Mouse (Mus musculus) midbrain, embryonic 13.5 days (tissue): ENCODE data around the gene Mpv17l. TPM values are rescaled to one million over a fixed set of nuclear protein-coding genes. Genes with fewer than 3 reads are reported as not detected.
"Not testable (repeated sequence)": the region's sequence is repeated elsewhere in the genome, so short reads cannot be mapped to it uniquely, and the experiment has no call there.

ENCODE experiments used
- ATAC-seq: fragments of 200-750 bp; cut with Nextera tagmentation; 2 replicates; pipeline ENCODE4 v1.8.0; 2017; ENCODE audit warnings: mild to moderate bottlenecking, moderate TSS enrichment, moderate library complexity
- H3K27ac ChIP-seq: fragments of 300-500 bp; sonication (generic); 2 replicates; pipeline ENCODE4 v1.5.1; 2015; ENCODE audit warnings: inconsistent platforms, mild to moderate bottlenecking, moderate library complexity
- H3K27me3 ChIP-seq: fragments of 300-500 bp; sonication (generic); 2 replicates; pipeline ENCODE4 v1.6.1; 2015; ENCODE audit warnings: mild to moderate bottlenecking, inconsistent platforms
- H3K36me3 ChIP-seq: fragments of 300-500 bp; sonication (generic); 2 replicates; pipeline ENCODE4 v1.6.1; 2015; ENCODE audit warnings: mild to moderate bottlenecking, inconsistent platforms
- H3K4me1 ChIP-seq: fragments of 300-500 bp; sonication (generic); replicated peaks from 2 replicates; pipeline ENCODE4 v1.6.1; 2015; ENCODE audit warnings: inconsistent platforms
- H3K4me2 ChIP-seq: fragments of 300-500 bp; sonication (generic); replicated peaks from 2 replicates; pipeline ENCODE4 v1.6.1; 2015; ENCODE audit warnings: moderate library complexity, mild to moderate bottlenecking, inconsistent platforms
- H3K4me3 ChIP-seq: fragments of 300-500 bp; sonication (generic); replicated peaks from 2 replicates; pipeline ENCODE4 v1.5.1; 2015; ENCODE audit warnings: mild to moderate bottlenecking, inconsistent platforms
- H3K9ac ChIP-seq: fragments of 300-500 bp; sonication (generic); replicated peaks from 2 replicates; pipeline ENCODE4 v1.6.1; 2015; ENCODE audit warnings: mild to moderate bottlenecking, inconsistent platforms
- H3K9me3 ChIP-seq: fragments of 300-500 bp; sonication (generic); 2 replicates; pipeline ENCODE4 v1.6.1; 2016; ENCODE audit warnings: mild to moderate bottlenecking, inconsistent platforms
- WGBS: fragments of 180-500 bp; shearing (Covaris S2); methylation state at CpG from one replicate; pipeline ENCODE4 v1.1.7; 2015; 5-methylcytosine and 5-hydroxymethylcytosine counted together
- polyA plus RNA-seq: library from polyadenylated mRNA; unstranded; fragments of >200 nt; fragmentation: Nextera tagmentation; extraction: Ambion mirVana; gene quantifications from 2 replicates; pipeline ENCODE4 v1.2.1, GENCODE M21; 2015

Mpv17l gene
- polyA plus RNA-seq, 1 experiment from 2014 or later: 9.3 TPM

GRCm38 (mm10) chr16:13896357-13896756, 6.6 kb upstream of the Mpv17l start:
- H3K4me2 ChIP-seq: no peak overlapping the region
- peaks cover 2% of the 10 kb centered on the region for H3K4me1 ChIP-seq
- H3K4me3 ChIP-seq: no peak overlapping the region
- H3K36me3 ChIP-seq: no peaks in the 10 kb centered on the region
- H3K9me3 ChIP-seq: no peaks in the 10 kb centered on the region
- ATAC-seq: no peak
- H3K27ac ChIP-seq: no peak overlapping the region
- H3K27me3 ChIP-seq: no peaks in the 10 kb centered on the region
- H3K9ac ChIP-seq: no peak overlapping the region
- 88% methylated on average over 3 of the region's 3 CpGs for WGBS

GRCm38 (mm10) chr16:13898981-13899380, 4.0 kb upstream of the Mpv17l start:
- ATAC-seq: no peak
- WGBS: 86% methylated on average over 2 of the region's 2 CpGs

GRCm38 (mm10) chr16:13902397-13902831, 547 bp upstream of the Mpv17l start:
- H3K9me3 ChIP-seq: no peaks in the 10 kb centered on the region
- H3K4me2 ChIP-seq: peak overlapping the region; percentile 73
- H3K9ac ChIP-seq: peak overlapping the region; percentile 90
- peaks cover 13% of the 10 kb centered on the region for H3K4me1 ChIP-seq
- H3K4me3 ChIP-seq: peak overlapping the region; percentile 92
- H3K27me3 ChIP-seq: no peaks in the 10 kb centered on the region
- under 1% methylated on average over 30 of the region's 30 CpGs for WGBS
- H3K36me3 ChIP-seq: no peaks in the 10 kb centered on the region
- peak overlapping the region; percentile 91 for H3K27ac ChIP-seq
- no peak for ATAC-seq

More at GRCm38 (mm10) chr16:13898981-13899380, 4.0 kb upstream of the Mpv17l start:
- no peaks in the 10 kb centered on the region for H3K9me3 ChIP-seq
- no peak overlapping the region for H3K4me3 ChIP-seq
- no peaks in the 10 kb centered on the region for H3K27me3 ChIP-seq
- H3K9ac ChIP-seq: no peak overlapping the region
- H3K36me3 ChIP-seq: no peaks in the 10 kb centered on the region
- H3K4me1 ChIP-seq: peaks cover 13% of the 10 kb centered on the region
- no peak overlapping the region for H3K4me2 ChIP-seq
- H3K27ac ChIP-seq: no peak overlapping the region

DNA sequence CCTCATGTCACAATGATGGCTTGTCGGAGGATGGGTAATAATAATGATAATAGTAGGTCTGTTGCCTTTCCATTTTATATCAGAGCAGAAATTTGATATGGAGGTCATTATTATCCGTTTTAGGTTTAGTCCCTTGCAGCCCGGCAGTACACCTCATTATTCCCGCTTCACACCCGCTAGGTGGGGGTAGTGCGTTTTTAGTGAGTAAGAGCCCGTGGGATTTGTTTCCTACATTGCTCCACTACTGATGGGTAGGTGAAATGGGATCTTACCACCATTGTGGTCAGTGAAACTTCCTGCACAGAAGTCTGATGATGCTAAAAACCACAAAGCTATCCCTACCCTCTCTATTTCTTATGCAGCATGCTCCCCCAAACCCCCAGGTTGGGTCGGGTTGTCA, 527 bp downstream of the Mpv17l start:
- no peaks in the 10 kb centered on the region for H3K36me3 ChIP-seq
- peak overlapping the region; percentile 73 for H3K4me2 ChIP-seq
- no peaks in the 10 kb centered on the region for H3K27me3 ChIP-seq
- peaks cover 13% of the 10 kb centered on the region for H3K4me1 ChIP-seq
- no peaks in the 10 kb centered on the region for H3K9me3 ChIP-seq
- H3K4me3 ChIP-seq: peak overlapping the region; percentile 92
- WGBS: 9% methylated on average over 8 of the region's 8 CpGs
- peak overlapping the region; percentile 91 for H3K27ac ChIP-seq
- H3K9ac ChIP-seq: peak overlapping the region; percentile 90
- peak; percentile 87 for ATAC-seq

- Histone ChIP-seq H3K4me1 (peaks cover 2% of the 10 kb centered on the region; the same call in 1 of the 2 replicates), H3K27ac (no peak overlapping the region), H3K4me3 (no peak overlapping the region), H3K36me3 (no peaks in the 10 kb centered on the region), H3K9me3 (no peaks in the 10 kb centered on the region), H3K4me2 (no peak overlapping the region), H3K27me3 (no peaks in the 10 kb centered on the region), H3K9ac (no peak overlapping the region)
- no peak for ATAC-seq
- WGBS: 88% methylated on average over 3 of the region's 3 CpGs
These were observed 4.3 kb downstream of the Mpv17l start for GRCm38 (mm10) chr16:13907297-13907696.

- H3K9me3 ChIP-seq: peaks cover 7% of the 10 kb centered on the region; the same call in 1 of the 2 replicates
- H3K27ac ChIP-seq: no peak overlapping the region
- no peaks in the 10 kb centered on the region for H3K4me1 ChIP-seq
- no peak overlapping the region for H3K4me2 ChIP-seq
- peaks cover 13% of the 10 kb centered on the region for H3K36me3 ChIP-seq
- no peak for ATAC-seq
- 91% methylated on average over 5 of the region's 5 CpGs for WGBS
- H3K4me3 ChIP-seq: no peak overlapping the region
- no peaks in the 10 kb centered on the region for H3K27me3 ChIP-seq
- H3K9ac ChIP-seq: no peak overlapping the region
These were observed 17.1 kb downstream of the Mpv17l start for GRCm38 (mm10) chr16:13920093-13920492.

DNA sequence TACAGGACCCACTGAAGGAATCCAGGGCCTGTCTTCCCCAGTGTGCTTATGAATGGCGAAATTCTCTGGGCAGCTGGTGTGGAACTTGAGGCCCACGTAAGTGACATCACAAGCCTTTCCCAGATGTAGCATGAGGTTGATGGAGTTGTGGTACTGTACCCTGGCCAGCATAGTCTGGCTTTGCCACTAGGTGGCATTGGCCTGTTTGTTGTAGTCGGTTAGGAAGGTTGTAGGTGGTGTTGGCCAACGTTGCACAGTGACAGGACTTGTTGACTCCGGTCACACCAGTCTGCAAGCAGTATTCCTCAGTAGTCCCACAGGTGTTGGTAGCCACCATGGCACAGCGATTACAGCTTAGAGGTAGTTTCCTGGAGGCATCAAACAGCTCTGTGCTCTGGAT, 18.1 kb downstream of the Mpv17l start:
- Histone ChIP-seq H3K4me3 (no peak overlapping the region), H3K27me3 (no peaks in the 10 kb centered on the region), H3K27ac (no peak overlapping the region), H3K9ac (no peak overlapping the region), H3K4me2 (no peak overlapping the region), H3K36me3 (peaks cover 11% of the 10 kb centered on the region; the same call in 1 of the 2 replicates), H3K9me3 (peaks cover 7% of the 10 kb centered on the region; the same call in 1 of the 2 replicates), H3K4me1 (no peaks in the 10 kb centered on the region)
- 91% methylated on average over 6 of the region's 6 CpGs for WGBS
- ATAC-seq: no peak

DNA sequence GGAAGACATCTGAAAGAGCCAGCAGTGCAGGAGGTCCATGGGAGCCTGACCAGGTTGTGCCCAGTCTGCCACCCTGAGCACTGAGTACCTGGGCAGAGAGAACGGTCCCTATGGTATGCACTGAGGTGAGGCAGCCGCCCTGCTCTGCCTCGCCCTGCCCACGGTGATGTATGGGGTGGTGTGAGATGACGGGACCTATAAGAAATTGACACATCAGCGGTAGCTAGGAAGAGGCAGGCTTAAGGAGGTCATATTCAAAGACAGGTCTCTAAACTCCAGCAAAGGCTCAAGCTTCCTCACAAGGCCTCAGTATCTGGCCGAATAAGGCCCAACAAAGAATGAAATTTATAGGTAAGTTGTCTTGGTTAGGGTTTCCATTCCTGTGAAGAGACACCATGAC, 18.8 kb downstream of the Mpv17l start:
- Histone ChIP-seq H3K27ac (no peak overlapping the region), H3K9ac (no peak overlapping the region), H3K36me3 (0 out of 2 replicates have a peak, but pooled peaks cover 6% of the 10 kb centered on the region), H3K9me3 (peaks cover 4% of the 10 kb centered on the region; the same call in 1 of the 2 replicates), H3K4me2 (no peak overlapping the region), H3K27me3 (no peaks in the 10 kb centered on the region), H3K4me1 (no peaks in the 10 kb centered on the region), H3K4me3 (no peak overlapping the region)
- 95% methylated on average over 7 of the region's 7 CpGs for WGBS
- ATAC-seq: no peak

DNA sequence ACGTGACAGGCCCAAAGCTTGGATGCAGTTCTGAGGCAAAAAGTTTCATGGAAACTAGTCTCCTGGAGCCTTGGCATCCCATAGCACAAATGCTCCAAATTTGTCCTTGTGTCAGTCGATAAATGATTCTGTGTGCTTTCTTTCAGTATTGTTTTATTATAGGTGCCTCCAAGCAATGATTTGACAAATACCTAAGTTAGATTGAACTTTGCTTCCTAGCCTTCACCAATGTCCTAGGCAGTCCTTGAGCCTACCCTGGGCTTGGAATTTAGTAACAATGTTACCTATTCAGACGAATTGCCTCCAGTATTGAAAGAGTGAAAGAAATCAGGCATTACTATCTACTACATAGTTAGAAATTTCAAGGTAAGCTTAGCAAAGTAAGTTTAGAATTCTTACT, 19.5 kb downstream of the Mpv17l start:
- H3K4me1 ChIP-seq, ATAC-seq, H3K36me3 ChIP-seq, H3K9ac ChIP-seq, H3K4me3 ChIP-seq, H3K9me3 ChIP-seq, H3K27ac ChIP-seq, H3K27me3 ChIP-seq, H3K4me2 ChIP-seq: not testable (repeated sequence)
- 91% methylated on average over 3 of the region's 3 CpGs for WGBS

- not testable (repeated sequence) for H3K27me3 ChIP-seq, H3K9me3 ChIP-seq, H3K36me3 ChIP-seq, ATAC-seq, H3K4me1 ChIP-seq, H3K27ac ChIP-seq, H3K4me2 ChIP-seq, H3K9ac ChIP-seq, H3K4me3 ChIP-seq
- WGBS: 95% methylated on average over 5 of the region's 5 CpGs
These were observed 20.0 kb downstream of the Mpv17l start for GRCm38 (mm10) chr16:13922966-13923365.

DNA sequence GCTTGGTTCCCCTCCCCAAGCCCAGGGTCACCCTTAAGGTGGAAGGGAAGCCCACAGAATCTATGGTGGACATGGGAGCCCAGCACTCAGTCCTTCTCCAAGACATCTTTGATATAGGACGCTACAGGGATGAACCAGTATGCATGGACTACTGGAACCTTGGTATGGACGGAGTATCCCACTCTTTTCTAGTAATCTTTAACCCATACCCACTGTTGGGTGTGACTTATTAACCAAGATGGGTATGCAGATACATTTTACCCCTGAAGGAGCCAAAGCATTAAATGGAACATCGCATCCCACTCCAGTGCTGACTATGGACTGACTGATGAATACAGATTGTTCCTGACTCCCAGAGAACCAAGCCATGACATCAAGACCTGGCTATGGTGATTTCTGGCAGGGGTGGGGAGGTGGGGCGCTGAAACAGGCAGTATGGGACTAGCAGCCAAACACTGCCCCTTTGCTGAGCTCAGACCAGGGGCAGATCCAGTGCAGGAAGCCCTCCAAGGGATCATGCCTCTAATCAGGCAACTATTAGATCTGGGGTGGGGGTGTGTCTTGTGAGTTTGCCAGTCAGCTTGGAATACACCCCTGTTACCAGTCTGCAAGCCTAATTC, 24.6 kb downstream of the Mpv17l start:
- H3K9ac ChIP-seq: no peak overlapping the region
- H3K4me1 ChIP-seq: no peaks in the 10 kb centered on the region
- 95% methylated on average over 4 of the region's 4 CpGs for WGBS
- 0 out of 2 replicates have a peak, but pooled peaks cover 3% of the 10 kb centered on the region for H3K36me3 ChIP-seq
- H3K9me3 ChIP-seq: no peaks in the 10 kb centered on the region
- ATAC-seq: no peak
- H3K27ac ChIP-seq: no peak overlapping the region
- no peak overlapping the region for H3K4me2 ChIP-seq
- H3K27me3 ChIP-seq: no peaks in the 10 kb centered on the region
- no peak overlapping the region for H3K4me3 ChIP-seq

- ATAC-seq: peak; percentile 99
- H3K36me3 ChIP-seq: no peaks in the 10 kb centered on the region
- H3K4me2 ChIP-seq: peak overlapping the region; percentile 97
- peaks cover 14% of the 10 kb centered on the region for H3K27me3 ChIP-seq
- peak overlapping the region; percentile 74 for H3K9ac ChIP-seq
- no peaks in the 10 kb centered on the region for H3K9me3 ChIP-seq
- 3% methylated on average over 28 of the region's 28 CpGs for WGBS
- peak overlapping the region; percentile 19; the same call in 1 of the 2 replicates for H3K27ac ChIP-seq
- H3K4me1 ChIP-seq: peaks cover 12% of the 10 kb centered on the region
- peak overlapping the region; percentile 73 for H3K4me3 ChIP-seq
These were observed 37.3 kb downstream of the Mpv17l start for GRCm38 (mm10) chr16:13940139-13940846.
